28 mouse cellular contexts compared by ENCODE assay signal in the genomic region with DNA sequence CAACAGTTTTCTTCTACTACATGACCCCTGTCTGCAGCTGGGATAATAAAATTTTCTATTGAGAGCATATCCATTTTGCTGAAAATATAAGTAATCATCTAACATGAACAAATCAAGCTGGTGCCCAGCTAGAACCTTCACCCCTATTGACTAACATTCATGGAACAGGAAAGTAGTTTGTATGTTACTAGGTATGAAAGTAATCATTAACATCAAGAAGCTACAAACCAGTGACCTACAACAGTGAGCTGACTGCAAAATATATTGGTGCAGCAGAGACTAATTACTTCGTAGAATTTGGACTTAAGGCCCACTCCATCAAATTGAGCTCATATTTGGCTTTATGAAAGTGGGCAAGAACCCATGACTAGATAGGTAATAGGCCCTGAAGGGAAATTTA. TPM values are rescaled to one million over a fixed set of nuclear protein-coding genes. Genes with fewer than 3 reads are reported as not detected.
DNase-seq lines count a peak whose midpoint lies in the region; ATAC-seq and TF ChIP-seq lines count a peak whose summit lies in the region.
"Had no signal": no experiment of that assay in that cellular context is flagged by ENCODE, and none has a peak within 500 bp of the region (broad histone marks: within the 10 kb centered on the region; RNA-seq: fewer than 3 reads in every experiment).

No protein-coding gene starts in this region.

- H3K9ac ChIP-seq in kidney, embryonic 15.5 days, result no peak overlapping the region
- H3K9ac ChIP-seq in liver, adult 2 months (ENCODE audit: low read depth, low read length), result no peak overlapping the region
- H3K9ac ChIP-seq in liver, embryonic 11.5 days (ENCODE audit: low read depth, low read length), result no peak overlapping the region
- H3K9ac ChIP-seq: embryonic facial prominence, embryonic 12.5 days; forebrain, embryonic 13.5 days; forebrain, embryonic 15.5 days had no signal

- no peak overlapping the region for H3K4me3 ChIP-seq in kidney, adult 2 months (ENCODE audit: insufficient read depth, low read depth, low read length)
- no peak overlapping the region for H3K4me3 ChIP-seq in kidney, embryonic 15.5 days (replicated peaks)
- no peak overlapping the region for H3K4me3 ChIP-seq in liver, adult 2 months (ENCODE audit: insufficient read depth, low read depth, low read length)
- H3K4me3 ChIP-seq in liver, embryonic 11.5 days (ENCODE audit: low read depth, low read length), result no peak overlapping the region
- H3K4me3 ChIP-seq: embryonic facial prominence, embryonic 10.5 days; embryonic facial prominence, embryonic 12.5 days; forebrain, embryonic 13.5 days; forebrain, embryonic 15.5 days had no signal

- H3K9me3 ChIP-seq in kidney, embryonic 15.5 days (replicated peaks), result no peaks in the 10 kb centered on the region
- H3K9me3 ChIP-seq in liver, embryonic 11.5 days (ENCODE audit: control insufficient read depth, low read length), result no peaks in the 10 kb centered on the region
- H3K9me3 ChIP-seq: embryonic facial prominence, embryonic 10.5 days; forebrain, embryonic 15.5 days; G1E had no signal

- H3K36me3 ChIP-seq in kidney, adult 2 months (ENCODE audit: control insufficient read depth, insufficient read depth, low read length), result no peaks in the 10 kb centered on the region
- H3K36me3 ChIP-seq in kidney, embryonic 15.5 days, result no peaks in the 10 kb centered on the region
- H3K36me3 ChIP-seq in liver, adult 2 months (ENCODE audit: control insufficient read depth, insufficient read depth, low read length), result no peaks in the 10 kb centered on the region
- H3K36me3 ChIP-seq in liver, embryonic 11.5 days (ENCODE audit: control insufficient read depth, insufficient read depth, low read length), result no peaks in the 10 kb centered on the region
- H3K36me3 ChIP-seq: embryonic facial prominence, embryonic 10.5 days; embryonic facial prominence, embryonic 12.5 days; forebrain, embryonic 15.5 days; G1E had no signal

- WGBS in kidney, adult 2 months, result 28% methylated on average over 1 of the region's 1 CpGs
- 79% methylated on average over 1 of the region's 1 CpGs for WGBS in kidney, embryonic 15.5 days
- 11% methylated on average over 1 of the region's 1 CpGs for WGBS in liver, adult 2 months
- WGBS in liver, embryonic 11.5 days, result 64% methylated on average over 1 of the region's 1 CpGs

- TF ChIP-seq POLR2A in kidney, adult 2 months (IDR thresholded peaks at IDR 0.05; ENCODE audit: low read depth, low read length), result no peak
- no peak for TF ChIP-seq POLR2A in liver, adult 2 months (IDR thresholded peaks at IDR 0.05; ENCODE audit: extremely low read depth, insufficient read depth, low read length)

- TF ChIP-seq CTCF in kidney, adult 2 months (conservative IDR thresholded peaks at IDR 0.05; ENCODE audit: insufficient read depth, insufficient read length, low read depth, low read length), result no peak
- TF ChIP-seq CTCF in liver, adult 2 months (IDR thresholded peaks at IDR 0.05; ENCODE audit: low read depth, low read length), result no peak

- H3K27ac ChIP-seq in kidney, adult 2 months (ENCODE audit: insufficient read depth, low read depth, low read length), result no peak overlapping the region
- H3K27ac ChIP-seq in kidney, embryonic 15.5 days, result no peak overlapping the region
- H3K27ac ChIP-seq in liver, adult 2 months (replicated peaks; ENCODE audit: insufficient read depth, low read depth, low read length), result no peak overlapping the region
- H3K27ac ChIP-seq in liver, embryonic 11.5 days (ENCODE audit: low read depth, low read length), result no peak overlapping the region
- H3K27ac ChIP-seq: embryonic facial prominence, embryonic 10.5 days; embryonic facial prominence, embryonic 12.5 days; forebrain, embryonic 13.5 days; forebrain, embryonic 15.5 days had no signal

- 0 out of 2 replicates have a peak, but pooled peaks have one; percentile 18 for ATAC-seq in kidney, embryonic 15.5 days (replicated peaks; ENCODE audit: low FRiP score)
- no peak for ATAC-seq in liver, embryonic 11.5 days (replicated peaks; ENCODE audit: low FRiP score)
- ATAC-seq: activated CD4-positive, CD25-positive, alpha-beta regulatory T cell, adult 4 months; CD4-positive, CD25-positive, alpha-beta regulatory T cell, adult 4 months; forebrain, embryonic 13.5 days; forebrain, embryonic 15.5 days; Patski had no signal

- H3K79me2 ChIP-seq in liver, adult 2 months (ENCODE audit: control insufficient read depth, insufficient read depth, low read length), result no peaks in the 10 kb centered on the region

- H3K27me3 ChIP-seq in kidney, adult 2 months (replicated peaks; ENCODE audit: control insufficient read depth, insufficient read depth, low read length), result no peaks in the 10 kb centered on the region
- H3K27me3 ChIP-seq in kidney, embryonic 15.5 days, result no peaks in the 10 kb centered on the region
- no peaks in the 10 kb centered on the region for H3K27me3 ChIP-seq in liver, adult 2 months (ENCODE audit: control insufficient read depth, insufficient read depth, low read length)
- no peaks in the 10 kb centered on the region for H3K27me3 ChIP-seq in liver, embryonic 11.5 days (replicated peaks; ENCODE audit: control insufficient read depth, insufficient read depth, low read length)
- H3K27me3 ChIP-seq: CH12.LX; embryonic facial prominence, embryonic 12.5 days; forebrain, embryonic 13.5 days; forebrain, embryonic 15.5 days; Patski had no signal

- H3K4me2 ChIP-seq in kidney, embryonic 15.5 days, result no peak overlapping the region
- H3K4me2 ChIP-seq in liver, embryonic 11.5 days, result no peak overlapping the region
- H3K4me2 ChIP-seq: embryonic facial prominence, embryonic 12.5 days; forebrain, embryonic 13.5 days; forebrain, embryonic 15.5 days had no signal

- DNase-seq in kidney, adult 2 months, result peak; percentile 71
- no peak for DNase-seq in kidney, postnatal 10 days
- no peak for DNase-seq in kidney, postnatal 4 days
- peak; percentile 79 for DNase-seq in liver, adult 2 months (ENCODE audit: extremely low read depth, low read depth, low spot score)
- DNase-seq in liver, embryonic 11.5 days (ENCODE audit: low spot score), result no peak
- DNase-seq: adrenal gland, adult 8-10 months; adrenal gland, postnatal 14 days; adrenal gland, postnatal 36 days; B cell, adult 2 months; cerebellum, adult 11-12 months; cerebellum, adult 2 months; cerebellum, adult 9-10 months; cerebellum, postnatal 10 days; cerebellum, postnatal 25 days had no signal

- peaks cover 12% of the 10 kb centered on the region for H3K4me1 ChIP-seq in kidney, adult 2 months (ENCODE audit: control insufficient read depth, insufficient read depth, low read length)
- no peaks in the 10 kb centered on the region for H3K4me1 ChIP-seq in kidney, embryonic 15.5 days
- peaks cover 5% of the 10 kb centered on the region; the same call in 1 of the 2 replicates for H3K4me1 ChIP-seq in liver, adult 2 months (ENCODE audit: control insufficient read depth, insufficient read depth, low read length)
- no peaks in the 10 kb centered on the region for H3K4me1 ChIP-seq in liver, embryonic 11.5 days (replicated peaks; ENCODE audit: control insufficient read depth, insufficient read depth, low read length)
- H3K4me1 ChIP-seq: embryonic facial prominence, embryonic 10.5 days; embryonic facial prominence, embryonic 12.5 days; forebrain, embryonic 13.5 days; forebrain, embryonic 15.5 days had no signal

RNA-seq across cellular contexts. Expression of a gene that starts 27.3 kb away (rescaled TPM):
- polyA plus RNA-seq in kidney, adult 2 months (2012; rRNA removed), result 0.08 TPM in 1 of 2 replicates, not detected in the other
- polyA plus RNA-seq in kidney, embryonic 15.5 days (2015; fragmentation: Nextera tagmentation; extraction: Ambion mirVana), result 0.48 TPM in 1 of 2 replicates, not detected in the other
- total RNA-seq in liver, adult 2 months (2014; rRNA removed), result 1,137 and 1,675 TPM in 2 replicates
- polyA plus RNA-seq in liver, adult 2 months (2012; rRNA removed), result 288 and 353 TPM in 2 replicates
- not detected in 2 replicates for polyA plus RNA-seq in liver, embryonic 11.5 days (2014; fragmentation: Nextera tagmentation; extraction: Ambion mirVana)
- total RNA-seq: adrenal gland, adult 18-20 months; adrenal gland, postnatal 36 days; CH12.LX; G1E had no signal
- polyA plus RNA-seq: activated CD4-positive, CD25-positive, alpha-beta regulatory T cell, adult 4 months; CD4-positive, CD25-positive, alpha-beta regulatory T cell, adult 4 months; cerebellum, adult 2 months; cortical plate, adult 2 months; embryonic facial prominence, embryonic 10.5 days; embryonic facial prominence, embryonic 12.5 days; embryonic facial prominence, embryonic 14.5 days; forebrain, embryonic 11.5 days; forebrain, embryonic 13.5 days; forebrain, embryonic 15.5 days; G1E; Patski had no signal

Comparison
In these comparisons a context has a peak if more than half of its experiments do, and no peak if none do; other contexts are left out.
1. DNase-seq: peak in kidney, adult 2 months (single experiment) and liver, adult 2 months (single experiment); none in kidney, postnatal 10 days (single experiment), kidney, postnatal 4 days (0 of 2) and liver, embryonic 11.5 days (single experiment).
2. RNA of a gene that starts 27.3 kb away (polyA plus RNA-seq): 288 to 353 TPM in liver, adult 2 months; 0.48 TPM in kidney, embryonic 15.5 days, 0.08 TPM in kidney, adult 2 months and not detected in liver, embryonic 11.5 days; every median in the first group is over 100 times any median in the second.